Mouse (Mus musculus): ENCODE measurements around the gene Inafm1. TPM values are rescaled to one million over a fixed set of nuclear protein-coding genes. Genes with fewer than 3 reads are reported as not detected.

The Inafm1 gene
- 6.5 TPM for polyA plus RNA-seq (2017; shearing (Covaris generic))

GRCm38 (mm10) chr7:16273081-16273765 lies at the start of gene Inafm1:
Inafm1 (minus strand) TSS chr7:16273617.

GRCm38 (mm10) chr7:16308093-16308492 lies 34.7 kb upstream of the Inafm1 start, which contains the start of gene Bbc3:
Bbc3 (plus strand) TSS chr7:16308393.

GRCm38 (mm10) chr7:16286026-16286961 lies 12.9 kb upstream of the Inafm1 start, which contains the start of gene Ccdc9:
Ccdc9 (minus strand) TSS chr7:16286795.

GRCm38 (mm10) chr7:16259110-16259590 lies 14.3 kb downstream of the Inafm1 start, which contains the start of gene C5ar1:
C5ar1 (minus strand) TSS chr7:16259540.

GRCm38 (mm10) chr7:16244067-16244466 lies 29.4 kb downstream of the Inafm1 start, which contains the start of gene C5ar2:
C5ar2 (minus strand) TSS chr7:16244154.

Other genes with a start within 250 kb of the Inafm1 start
- gene Bicra, start 225.7 kb downstream of the Inafm1 start, polyA plus RNA-seq (2017; shearing (Covaris generic)) = 7.0 TPM
- gene Zfp541, start 211.8 kb downstream of the Inafm1 start, polyA plus RNA-seq (2017; shearing (Covaris generic)) = 0.06 TPM
- gene Napa, start 175.2 kb downstream of the Inafm1 start, polyA plus RNA-seq (2017; shearing (Covaris generic)) = 227 TPM
- gene Kptn, start 153.7 kb downstream of the Inafm1 start, polyA plus RNA-seq (2017; shearing (Covaris generic)) = 24.4 TPM
- not detected for gene Slc8a2, start 143.8 kb downstream of the Inafm1 start, polyA plus RNA-seq (2017; shearing (Covaris generic))
- gene Meis3, start 98.5 kb downstream of the Inafm1 start, polyA plus RNA-seq (2017; shearing (Covaris generic)) = 71.3 TPM
- gene Dhx34, start 51.6 kb downstream of the Inafm1 start, polyA plus RNA-seq (2017; shearing (Covaris generic)) = 31.8 TPM
- gene C5ar2, start 29.5 kb downstream of the Inafm1 start, polyA plus RNA-seq (2017; shearing (Covaris generic)) = not detected
- not detected for gene C5ar1, start 14.1 kb downstream of the Inafm1 start, polyA plus RNA-seq (2017; shearing (Covaris generic))
- gene Ccdc9, start 13.2 kb upstream of the Inafm1 start, polyA plus RNA-seq (2017; shearing (Covaris generic)) = 69.7 TPM
- 40.1 TPM for gene Bbc3, start 34.8 kb upstream of the Inafm1 start, polyA plus RNA-seq (2017; shearing (Covaris generic))
- gene Sae1, start 114.2 kb upstream of the Inafm1 start, polyA plus RNA-seq (2017; shearing (Covaris generic)) = 130 TPM
- gene Zc3h4, start 127.3 kb upstream of the Inafm1 start, polyA plus RNA-seq (2017; shearing (Covaris generic)) = 27.2 TPM
- 121 TPM for gene Tmem160, start 179.2 kb upstream of the Inafm1 start, polyA plus RNA-seq (2017; shearing (Covaris generic))
- gene Npas1, start 204.1 kb upstream of the Inafm1 start, polyA plus RNA-seq (2017; shearing (Covaris generic)) = 0.36 TPM

Data from CD4-positive, CD25-positive, alpha-beta regulatory T cell (primary cell).